Mouse (Mus musculus): ENCODE results near the gene Ppp1r2. TPM values are rescaled to one million over a fixed set of nuclear protein-coding genes. Genes with fewer than 3 reads are reported as not detected.

Ppp1r2 gene
- total and polyA plus RNA-seq, 2 experiments from 2014 or later = 83.5 to 125 TPM

- ATAC-seq (ENCODE audit: insufficient read depth, low read depth) = no peak
Measured at GRCm38 (mm10) chr16:31299960-31300353, 24.9 kb upstream of the Ppp1r2 start.

GRCm38 (mm10) chr16:31299164-31299959 lies 24.3 kb upstream of the Ppp1r2 start:
- ATAC-seq (ENCODE audit: insufficient read depth, low read depth) (no peak), DNase-seq (ENCODE audit: low spot score) (no peak)
- Histone ChIP-seq H3K4me3 (ENCODE audit: low read depth, low read length) (no peak overlapping the region), H3K27ac (ENCODE audit: low read depth) (no peak overlapping the region), H3K9me3 (replicated peaks; ENCODE audit: control insufficient read depth, low read length) (no peaks in the 10 kb centered on the region), H3K4me2 (ENCODE audit: low read depth, low read length) (no peak overlapping the region), H3K27me3 (ENCODE audit: control insufficient read depth, insufficient read depth, low read length) (no peaks in the 10 kb centered on the region), H3K4me1 (ENCODE audit: control insufficient read depth, insufficient read depth) (0 out of 2 replicates have a peak, but pooled peaks cover 12% of the 10 kb centered on the region), H3K36me3 (replicated peaks; ENCODE audit: control insufficient read depth, insufficient read depth, low read length) (no peaks in the 10 kb centered on the region), H3K9ac (replicated peaks; ENCODE audit: low read depth, low read length) (no peak overlapping the region)
- TF ChIP-seq EP300 (IDR thresholded peaks at IDR 0.05; ENCODE audit: low read depth) (no peak), CTCF (IDR thresholded peaks at IDR 0.05; ENCODE audit: low read depth) (no peak)
- 59% methylated on average over 11 of the region's 11 CpGs for WGBS

More at GRCm38 (mm10) chr16:31299960-31300353, 24.9 kb upstream of the Ppp1r2 start:
- H3K27me3 ChIP-seq (ENCODE audit: control insufficient read depth, insufficient read depth, low read length) = no peaks in the 10 kb centered on the region
- no peak overlapping the region for H3K4me2 ChIP-seq (ENCODE audit: low read depth, low read length)
- no peak overlapping the region for H3K9ac ChIP-seq (replicated peaks; ENCODE audit: low read depth, low read length)
- no peak overlapping the region for H3K4me3 ChIP-seq (ENCODE audit: low read depth, low read length)
- H3K27ac ChIP-seq (ENCODE audit: low read depth) = no peak overlapping the region
- no peak for DNase-seq (ENCODE audit: low spot score)
- H3K4me1 ChIP-seq (ENCODE audit: control insufficient read depth, insufficient read depth) = 0 out of 2 replicates have a peak, but pooled peaks cover 12% of the 10 kb centered on the region
- H3K9me3 ChIP-seq (replicated peaks; ENCODE audit: control insufficient read depth, low read length) = no peaks in the 10 kb centered on the region
- H3K36me3 ChIP-seq (replicated peaks; ENCODE audit: control insufficient read depth, insufficient read depth, low read length) = no peaks in the 10 kb centered on the region
- WGBS = 68% methylated on average over 3 of the region's 3 CpGs
- TF ChIP-seq EP300 (IDR thresholded peaks at IDR 0.05; ENCODE audit: low read depth) (no peak), CTCF (IDR thresholded peaks at IDR 0.05; ENCODE audit: low read depth) (no peak)

GRCm38 (mm10) chr16:31297113-31297512 lies 22.0 kb upstream of the Ppp1r2 start:
- H3K27me3 ChIP-seq (ENCODE audit: control insufficient read depth, insufficient read depth, low read length) = no peaks in the 10 kb centered on the region
- H3K27ac ChIP-seq (ENCODE audit: low read depth) = no peak overlapping the region
- no peak overlapping the region for H3K9ac ChIP-seq (replicated peaks; ENCODE audit: low read depth, low read length)
- H3K4me2 ChIP-seq (ENCODE audit: low read depth, low read length) = no peak overlapping the region
- H3K4me1 ChIP-seq (ENCODE audit: control insufficient read depth, insufficient read depth) = 0 out of 2 replicates have a peak, but pooled peaks cover 12% of the 10 kb centered on the region
- TF ChIP-seq EP300 (IDR thresholded peaks at IDR 0.05; ENCODE audit: low read depth) = no peak
- TF ChIP-seq CTCF (IDR thresholded peaks at IDR 0.05; ENCODE audit: low read depth) = no peak
- no peaks in the 10 kb centered on the region for H3K36me3 ChIP-seq (replicated peaks; ENCODE audit: control insufficient read depth, insufficient read depth, low read length)
- no peak overlapping the region for H3K4me3 ChIP-seq (ENCODE audit: low read depth, low read length)
- WGBS = 80% methylated on average over 7 of the region's 7 CpGs
- ATAC-seq (ENCODE audit: insufficient read depth, low read depth) = no peak
- no peaks in the 10 kb centered on the region for H3K9me3 ChIP-seq (replicated peaks; ENCODE audit: control insufficient read depth, low read length)
- no peak for DNase-seq (ENCODE audit: low spot score)

- Histone ChIP-seq H3K4me1 (ENCODE audit: control insufficient read depth, insufficient read depth) (peaks cover 13% of the 10 kb centered on the region), H3K9ac (replicated peaks; ENCODE audit: low read depth, low read length) (no peak overlapping the region), H3K4me2 (ENCODE audit: low read depth, low read length) (no peak overlapping the region), H3K4me3 (ENCODE audit: low read depth, low read length) (no peak overlapping the region), H3K36me3 (replicated peaks; ENCODE audit: control insufficient read depth, insufficient read depth, low read length) (no peaks in the 10 kb centered on the region), H3K27ac (ENCODE audit: low read depth) (no peak overlapping the region), H3K27me3 (ENCODE audit: control insufficient read depth, insufficient read depth, low read length) (no peaks in the 10 kb centered on the region), H3K9me3 (replicated peaks; ENCODE audit: control insufficient read depth, low read length) (no peaks in the 10 kb centered on the region)
- DNase-seq (ENCODE audit: low spot score) (no peak), ATAC-seq (ENCODE audit: insufficient read depth, low read depth) (no peak)
- 70% methylated on average over 4 of the region's 4 CpGs for WGBS
- TF ChIP-seq CTCF (IDR thresholded peaks at IDR 0.05; ENCODE audit: low read depth) (no peak), EP300 (IDR thresholded peaks at IDR 0.05; ENCODE audit: low read depth) (no peak)
Measured at GRCm38 (mm10) chr16:31293761-31294160, 18.7 kb upstream of the Ppp1r2 start.

- DNase-seq (ENCODE audit: low spot score) (peak; percentile 78), ATAC-seq (ENCODE audit: insufficient read depth, low read depth) (peak; percentile 73)
- TF ChIP-seq EP300 (IDR thresholded peaks at IDR 0.05; ENCODE audit: low read depth) (no peak; the same call in 1 of the 2 replicates), CTCF (IDR thresholded peaks at IDR 0.05; ENCODE audit: low read depth) (no peak)
- H3K27me3 ChIP-seq (ENCODE audit: control insufficient read depth, insufficient read depth, low read length) = no peaks in the 10 kb centered on the region
- peaks cover 18% of the 10 kb centered on the region for H3K4me1 ChIP-seq (ENCODE audit: control insufficient read depth, insufficient read depth)
- no peaks in the 10 kb centered on the region for H3K9me3 ChIP-seq (replicated peaks; ENCODE audit: control insufficient read depth, low read length)
- H3K36me3 ChIP-seq (replicated peaks; ENCODE audit: control insufficient read depth, insufficient read depth, low read length) = no peaks in the 10 kb centered on the region
- H3K4me2 ChIP-seq (ENCODE audit: low read depth, low read length) = peak overlapping the region; percentile 49
- peak overlapping the region; percentile 98 for H3K27ac ChIP-seq (ENCODE audit: low read depth)
- WGBS = 16% methylated on average over 7 of the region's 7 CpGs
- peak overlapping the region; percentile 55; the same call in 1 of the 2 replicates for H3K9ac ChIP-seq (replicated peaks; ENCODE audit: low read depth, low read length)
- H3K4me3 ChIP-seq (ENCODE audit: low read depth, low read length) = peak overlapping the region; percentile 17
Measured at GRCm38 (mm10) chr16:31290751-31291365, 15.8 kb upstream of the Ppp1r2 start.
